Mouse (Mus musculus): Measurements from ENCODE around the gene Cd3g. TPM values are rescaled to one million over a fixed set of nuclear protein-coding genes. Genes with fewer than 3 reads are reported as not detected.

The Cd3g gene
- total RNA-seq, 2 experiments from 2014 or later, result not detected

GRCm38 (mm10) chr9:44999776-45000175 lies 19.5 kb upstream of the Cd3g start:
- Histone ChIP-seq H3K27ac (no peak overlapping the region), H3K4me3 (no peak overlapping the region)
- no peak for DNase-seq (ENCODE audit: low spot score in 2 of 2)
- no peak for TF ChIP-seq CTCF (conservative IDR thresholded peaks at IDR 0.05)

GRCm38 (mm10) chr9:44999171-44999570 lies 18.9 kb upstream of the Cd3g start:
- TF ChIP-seq CTCF (conservative IDR thresholded peaks at IDR 0.05), result peak; percentile 39
- no peak for DNase-seq (ENCODE audit: low spot score in 2 of 2)
- Histone ChIP-seq H3K4me3 (no peak overlapping the region), H3K27ac (no peak overlapping the region)

- DNase-seq (ENCODE audit: low spot score in 2 of 2), result no peak
- TF ChIP-seq CTCF (conservative IDR thresholded peaks at IDR 0.05), result no peak
- Histone ChIP-seq H3K4me3 (no peak overlapping the region), H3K27ac (no peak overlapping the region)
Observed at GRCm38 (mm10) chr9:44998138-44998537, 17.9 kb upstream of the Cd3g start.

- no peak overlapping the region for H3K27ac ChIP-seq
- no peak for TF ChIP-seq CTCF (conservative IDR thresholded peaks at IDR 0.05)
- H3K4me3 ChIP-seq, result no peak overlapping the region
- DNase-seq (ENCODE audit: low spot score in 2 of 2), result no peak
Observed at GRCm38 (mm10) chr9:44996590-44996989, 16.4 kb upstream of the Cd3g start.

- H3K27ac ChIP-seq, result no peak overlapping the region
Observed at GRCm38 (mm10) chr9:44994962-44995361, 14.7 kb upstream of the Cd3g start.

GRCm38 (mm10) chr9:44993268-44993667 lies 13.0 kb upstream of the Cd3g start:
- no peak for DNase-seq (ENCODE audit: low spot score in 2 of 2)
- no peak overlapping the region for H3K4me3 ChIP-seq
- no peak overlapping the region for H3K27ac ChIP-seq
- TF ChIP-seq CTCF (conservative IDR thresholded peaks at IDR 0.05), result no peak

More at GRCm38 (mm10) chr9:44994962-44995361, 14.7 kb upstream of the Cd3g start:
- no peak for DNase-seq (ENCODE audit: low spot score in 2 of 2)
- H3K4me3 ChIP-seq, result no peak overlapping the region
- no peak for TF ChIP-seq CTCF (conservative IDR thresholded peaks at IDR 0.05)

GRCm38 (mm10) chr9:44992271-44992670 lies 12.0 kb upstream of the Cd3g start:
- DNase-seq (ENCODE audit: low spot score in 2 of 2), result no peak
- Histone ChIP-seq H3K27ac (no peak overlapping the region), H3K4me3 (no peak overlapping the region)
- TF ChIP-seq CTCF (conservative IDR thresholded peaks at IDR 0.05), result no peak

- Histone ChIP-seq H3K4me3 (no peak overlapping the region), H3K27ac (no peak overlapping the region)
- no peak for DNase-seq (ENCODE audit: low spot score in 2 of 2)
- TF ChIP-seq CTCF (conservative IDR thresholded peaks at IDR 0.05), result no peak
Observed at GRCm38 (mm10) chr9:44991821-44992220, 11.6 kb upstream of the Cd3g start.

GRCm38 (mm10) chr9:44986976-44987375 lies 6.7 kb upstream of the Cd3g start:
- Histone ChIP-seq H3K4me3 (no peak overlapping the region), H3K27ac (no peak overlapping the region)
- no peak for TF ChIP-seq CTCF (conservative IDR thresholded peaks at IDR 0.05)
- no peak for DNase-seq (ENCODE audit: low spot score in 2 of 2)

GRCm38 (mm10) chr9:44986242-44986781 lies 6.1 kb upstream of the Cd3g start:
- DNase-seq (ENCODE audit: low spot score in 2 of 2), result no peak
- Histone ChIP-seq H3K4me3 (no peak overlapping the region), H3K27ac (no peak overlapping the region)
- no peak for TF ChIP-seq CTCF (conservative IDR thresholded peaks at IDR 0.05)

- no peak overlapping the region for H3K27ac ChIP-seq
- H3K4me3 ChIP-seq, result no peak overlapping the region
- TF ChIP-seq CTCF (conservative IDR thresholded peaks at IDR 0.05), result no peak
- DNase-seq (ENCODE audit: low spot score in 2 of 2), result no peak
Observed at GRCm38 (mm10) chr9:44985721-44986161, 5.5 kb upstream of the Cd3g start.

- no peak for TF ChIP-seq CTCF (conservative IDR thresholded peaks at IDR 0.05)
- no peak overlapping the region for H3K4me3 ChIP-seq
- H3K27ac ChIP-seq, result no peak overlapping the region
- DNase-seq (ENCODE audit: low spot score in 2 of 2), result no peak
Observed at GRCm38 (mm10) chr9:44983001-44983400, 2.8 kb upstream of the Cd3g start.

- no peak for TF ChIP-seq CTCF (conservative IDR thresholded peaks at IDR 0.05)
Observed at GRCm38 (mm10) chr9:44982531-44982930, 2.3 kb upstream of the Cd3g start.

GRCm38 (mm10) chr9:44982081-44982480 lies 1.9 kb upstream of the Cd3g start:
- no peak for DNase-seq (ENCODE audit: low spot score in 2 of 2)
- Histone ChIP-seq H3K4me3 (no peak overlapping the region), H3K27ac (no peak overlapping the region)
- TF ChIP-seq CTCF (conservative IDR thresholded peaks at IDR 0.05), result no peak

More at GRCm38 (mm10) chr9:44982531-44982930, 2.3 kb upstream of the Cd3g start:
- Histone ChIP-seq H3K27ac (no peak overlapping the region), H3K4me3 (no peak overlapping the region)
- no peak for DNase-seq (ENCODE audit: low spot score in 2 of 2)

Measured in layer of hippocampus, adult 2 months (tissue).